Mouse (Mus musculus) thymus, adult 2 months (tissue): ENCODE data around the gene Ankle1.

ENCODE experiments used
- CTCF ChIP-seq: fragments of 200-500 bp; IDR thresholded peaks from 2 replicates; pipeline ENCODE4 v1.5.1; 2012; ENCODE audit warnings: mild to moderate bottlenecking, control low read depth, low read length, moderate library complexity, borderline replicate concordance; ENCODE audit not compliant: control insufficient read depth, poor library complexity, insufficient read depth; ENCODE audit errors: extremely low read depth
- POLR2A ChIP-seq: fragments of 200-500 bp; IDR thresholded peaks from 2 replicates; pipeline ENCODE4 v1.6.1; 2012; ENCODE audit warnings: mild to moderate bottlenecking, low read length, control low read depth, moderate library complexity; ENCODE audit not compliant: control insufficient read depth, poor library complexity, insufficient read depth; ENCODE audit errors: extremely low read depth

DNA sequence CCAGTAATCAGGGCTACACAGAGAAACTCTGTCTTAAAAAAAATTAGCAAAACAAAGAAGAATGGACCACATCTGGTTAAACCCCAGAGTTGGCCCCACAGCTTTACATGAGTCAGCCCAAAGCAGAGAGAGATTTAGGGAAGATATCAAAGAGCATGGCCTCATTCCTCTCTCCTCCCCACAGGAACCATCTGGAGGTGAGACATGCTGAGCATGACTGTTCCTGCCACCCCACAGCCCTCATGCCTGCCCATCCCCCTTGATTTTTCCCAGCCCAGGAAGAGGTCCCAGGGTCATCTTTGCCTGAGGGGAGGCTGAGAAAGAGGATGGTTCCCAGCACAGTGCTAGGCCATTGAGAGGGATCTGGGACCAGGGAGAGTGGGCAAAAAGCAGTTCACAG, 37.4 kb upstream of the Ankle1 start:
- TF ChIP-seq CTCF (no peak), POLR2A (no peak)
